Mouse (Mus musculus) thymus, adult 2 months (tissue): ENCODE results near the gene Ddr1.

Source experiments
- CTCF ChIP-seq: fragments of 200-500 bp; IDR thresholded peaks from 2 replicates; pipeline ENCODE4 v1.5.1; 2012; ENCODE audit warnings: mild to moderate bottlenecking, control low read depth, low read length, moderate library complexity, borderline replicate concordance; ENCODE audit not compliant: control insufficient read depth, poor library complexity, insufficient read depth; ENCODE audit errors: extremely low read depth
- POLR2A ChIP-seq: fragments of 200-500 bp; IDR thresholded peaks from 2 replicates; pipeline ENCODE4 v1.6.1; 2012; ENCODE audit warnings: mild to moderate bottlenecking, low read length, control low read depth, moderate library complexity; ENCODE audit not compliant: control insufficient read depth, poor library complexity, insufficient read depth; ENCODE audit errors: extremely low read depth

DNA sequence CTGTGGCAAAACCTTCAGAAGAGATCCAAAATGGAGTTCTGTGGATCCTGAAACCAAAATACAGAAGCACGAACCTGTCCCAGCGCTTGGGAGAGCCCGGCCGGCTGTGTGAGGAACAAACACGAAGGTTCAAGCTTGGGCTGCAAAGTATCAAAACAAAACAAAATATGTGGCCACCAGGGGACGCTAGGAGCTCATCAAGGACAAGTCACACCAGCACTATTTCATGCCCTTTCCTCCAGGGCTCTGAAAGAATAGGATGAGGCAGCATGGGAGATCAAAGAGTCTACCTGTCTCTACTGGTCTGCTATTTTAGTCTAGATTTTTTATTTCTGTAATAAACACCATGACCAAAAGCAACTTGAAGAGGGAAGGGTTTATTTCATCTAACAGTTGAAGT is 35.3 kb upstream of the Ddr1 start:
- TF ChIP-seq POLR2A, result no peak
- no peak for TF ChIP-seq CTCF
